Mouse (Mus musculus) intestine, embryonic 14.5 days (tissue): ENCODE results near the gene Larp1b. TPM values are rescaled to one million over a fixed set of nuclear protein-coding genes. Genes with fewer than 3 reads are reported as not detected.

Experiments
- ATAC-seq: fragments of 200-750 bp; cut with Nextera tagmentation; replicated peaks from 2 replicates; pipeline ENCODE4 v1.8.0; 2017; ENCODE audit warnings: low read depth, moderate number of reproducible peaks, moderate TSS enrichment, moderate library complexity; ENCODE audit not compliant: low FRiP score, low TSS enrichment
- DNase-seq: peaks from one replicate; pipeline ENCODE4 v3.0.0-alpha.2; 2018; ENCODE audit warnings: low spot score
- H3K27ac ChIP-seq: fragments of 300-500 bp; sonication (generic); 2 replicates; pipeline ENCODE4 v1.5.1; 2014; ENCODE audit warnings: low read depth, mild to moderate bottlenecking, control low read depth
- H3K27me3 ChIP-seq: fragments of 300-500 bp; sonication (generic); replicated peaks from 2 replicates; pipeline ENCODE4 v1.6.1; 2014; ENCODE audit warnings: low read length, control low read depth; ENCODE audit not compliant: control insufficient read depth, insufficient read depth
- H3K36me3 ChIP-seq: fragments of 300-500 bp; sonication (generic); 2 replicates; pipeline ENCODE4 v1.6.1; 2014; ENCODE audit warnings: low read length, control low read depth; ENCODE audit not compliant: control insufficient read depth, insufficient read depth
- H3K4me1 ChIP-seq: fragments of 300-500 bp; sonication (generic); replicated peaks from 2 replicates; pipeline ENCODE4 v1.6.1; 2014; ENCODE audit warnings: low read length, control low read depth, mixed read lengths; ENCODE audit not compliant: control insufficient read depth, insufficient read depth
- H3K4me2 ChIP-seq: fragments of 300-500 bp; sonication (generic); 2 replicates; pipeline ENCODE4 v1.6.1; 2014; ENCODE audit warnings: low read length
- H3K4me3 ChIP-seq: fragments of 300-500 bp; sonication (generic); 2 replicates; pipeline ENCODE4 v1.5.1; 2014; ENCODE audit warnings: low read depth, low read length, control low read depth, mixed read lengths
- H3K9ac ChIP-seq: fragments of 300-500 bp; sonication (generic); 2 replicates; pipeline ENCODE4 v1.6.1; 2014; ENCODE audit warnings: mild to moderate bottlenecking, low read length
- H3K9me3 ChIP-seq: fragments of 300-500 bp; sonication (generic); 2 replicates; pipeline ENCODE4 v1.6.1; 2016; ENCODE audit warnings: low read length, control low read depth; ENCODE audit not compliant: control insufficient read depth
- WGBS: fragments of 180-500 bp; shearing (Covaris S2); extraction: QIAGEN DNeasy Blood & Tissue Kit; methylation state at CpG from one replicate; pipeline ENCODE4 v1.1.7; 2014; 5-methylcytosine and 5-hydroxymethylcytosine counted together
- polyA plus RNA-seq: library from polyadenylated mRNA; unstranded; fragments of >200 nt; fragmentation: Nextera tagmentation; extraction: Ambion mirVana; gene quantifications from 2 replicates; pipeline ENCODE4 v1.2.1, GENCODE M21; 2014

The Larp1b gene
- polyA plus RNA-seq, 1 experiment from 2014 or later = 6.2 TPM

- ATAC-seq = no peak
- Histone ChIP-seq H3K4me1 (no peaks in the 10 kb centered on the region), H3K9ac (no peak overlapping the region), H3K4me3 (no peak overlapping the region), H3K27ac (no peak overlapping the region), H3K9me3 (no peaks in the 10 kb centered on the region), H3K27me3 (no peaks in the 10 kb centered on the region), H3K36me3 (no peaks in the 10 kb centered on the region), H3K4me2 (no peak overlapping the region)
- WGBS = 76% methylated on average over 12 of the region's 12 CpGs
- DNase-seq = no peak
These were observed 81.9 kb downstream of the Larp1b start for GRCm38 (mm10) chr3:41031286-41032210.

DNA sequence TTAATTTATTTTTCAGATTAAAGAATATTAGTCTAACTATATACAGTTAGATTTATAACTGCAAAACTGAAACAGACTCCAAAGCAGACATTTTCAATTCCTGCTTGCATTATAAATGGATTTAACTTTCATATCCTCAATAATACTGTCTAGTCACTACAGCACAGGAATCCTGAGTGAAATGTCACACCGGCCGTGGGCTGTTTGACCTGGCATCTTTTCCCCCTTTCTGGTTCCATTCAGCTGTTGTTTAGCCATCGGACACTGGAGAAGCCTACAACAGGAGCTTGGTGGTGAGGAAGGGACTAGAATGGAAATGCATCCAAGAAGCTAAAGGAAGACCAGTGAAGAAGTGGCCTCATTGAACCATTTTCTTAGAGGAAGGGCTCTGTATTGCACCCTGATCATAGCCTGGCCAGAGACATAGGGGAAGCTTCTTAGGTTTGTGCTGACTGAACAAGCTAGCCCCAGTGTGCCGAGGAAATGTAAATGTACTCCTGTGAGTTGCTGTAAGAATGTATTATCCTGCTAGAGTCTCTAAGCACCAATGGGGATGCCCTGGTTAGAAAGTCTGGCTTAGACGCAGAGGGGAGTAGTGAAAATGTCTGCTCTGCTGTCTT lies 88.8 kb downstream of the Larp1b start:
- H3K4me2 ChIP-seq = no peak overlapping the region
- H3K4me3 ChIP-seq = no peak overlapping the region
- no peak overlapping the region for H3K27ac ChIP-seq
- H3K9me3 ChIP-seq = no peaks in the 10 kb centered on the region
- H3K27me3 ChIP-seq = no peaks in the 10 kb centered on the region
- no peak overlapping the region for H3K9ac ChIP-seq
- ATAC-seq = no peak
- no peak for DNase-seq
- 63% methylated on average over 5 of the region's 5 CpGs for WGBS
- H3K4me1 ChIP-seq = no peaks in the 10 kb centered on the region
- no peaks in the 10 kb centered on the region for H3K36me3 ChIP-seq

GRCm38 (mm10) chr3:41041241-41041640 lies 91.6 kb downstream of the Larp1b start:
- Histone ChIP-seq H3K36me3 (no peaks in the 10 kb centered on the region), H3K4me2 (no peak overlapping the region), H3K27ac (no peak overlapping the region), H3K9ac (no peak overlapping the region), H3K9me3 (no peaks in the 10 kb centered on the region), H3K27me3 (no peaks in the 10 kb centered on the region), H3K4me3 (no peak overlapping the region), H3K4me1 (no peaks in the 10 kb centered on the region)
- no peak for DNase-seq
- 66% methylated on average over 5 of the region's 5 CpGs for WGBS
- no peak for ATAC-seq

DNA sequence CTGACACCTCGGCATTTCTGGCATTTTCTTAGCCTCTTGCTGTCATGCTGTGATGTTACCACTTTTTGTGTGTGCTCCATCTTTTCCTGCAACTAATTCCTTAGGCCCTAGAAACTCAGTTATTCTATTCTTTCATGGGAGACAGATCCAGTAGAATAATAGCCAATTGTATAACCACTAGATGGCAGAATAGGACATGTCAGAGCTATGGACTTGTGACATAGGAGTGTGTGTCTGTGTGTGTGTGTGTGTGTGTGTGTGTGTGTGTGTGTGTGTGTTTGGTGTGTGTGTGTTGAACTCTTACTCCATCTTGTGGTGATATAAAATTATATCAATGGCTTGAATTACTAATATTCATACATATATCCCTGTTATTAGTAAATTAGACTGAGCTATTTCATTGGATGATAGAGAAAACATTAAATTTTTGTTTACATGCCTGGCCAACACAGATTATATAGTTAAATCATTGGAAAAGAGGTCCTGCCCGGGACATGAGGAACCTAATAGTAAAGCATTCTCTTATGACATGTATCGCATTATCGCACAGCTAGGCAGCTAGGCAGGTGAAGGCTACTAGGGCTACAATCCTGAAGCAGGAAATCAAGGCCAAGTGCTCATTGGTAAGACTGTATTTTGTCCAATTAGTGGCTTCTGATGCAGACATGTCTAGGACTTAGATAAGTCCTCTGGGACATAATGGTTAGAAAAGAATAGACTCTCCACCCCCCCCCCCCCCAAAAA lies 92.7 kb downstream of the Larp1b start:
- ATAC-seq = no peak

DNA sequence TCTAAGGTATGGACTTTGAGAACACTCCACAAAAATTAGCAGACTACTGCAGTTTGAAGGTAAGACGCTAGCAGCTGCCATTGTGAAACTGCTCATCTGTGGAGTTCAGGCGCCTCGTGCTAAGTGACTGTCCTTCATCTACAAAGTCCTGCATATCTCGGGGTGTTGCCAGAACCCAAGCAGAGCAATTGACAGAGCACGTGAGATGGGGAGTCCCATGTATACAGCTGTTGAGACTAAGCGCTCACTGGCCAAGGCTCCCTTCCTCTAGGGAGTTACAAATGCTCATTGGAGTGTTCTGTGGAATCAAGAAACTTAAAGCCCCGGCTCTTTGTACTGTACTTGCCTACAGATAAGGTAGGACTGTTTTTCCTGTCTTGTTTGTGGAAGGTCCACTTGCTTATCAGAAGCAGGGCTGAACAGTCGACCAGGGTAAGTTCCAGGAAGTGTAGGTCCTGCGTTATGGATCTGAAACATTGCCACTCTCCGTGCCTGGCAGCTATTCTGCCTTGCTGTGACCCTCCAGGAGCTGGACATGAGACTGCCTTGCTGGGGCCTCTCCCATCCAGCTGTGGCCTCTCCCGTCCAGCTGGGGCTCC lies 94.2 kb downstream of the Larp1b start:
- H3K27me3 ChIP-seq = no peaks in the 10 kb centered on the region
- no peak overlapping the region for H3K4me3 ChIP-seq
- no peaks in the 10 kb centered on the region for H3K4me1 ChIP-seq
- H3K9ac ChIP-seq = no peak overlapping the region
- no peak overlapping the region for H3K4me2 ChIP-seq
- H3K9me3 ChIP-seq = no peaks in the 10 kb centered on the region
- ATAC-seq (no peak), DNase-seq (no peak)
- H3K27ac ChIP-seq = no peak overlapping the region
- WGBS = 63% methylated on average over 11 of the region's 11 CpGs
- H3K36me3 ChIP-seq = no peaks in the 10 kb centered on the region

More for the DNA sequence above, 92.7 kb downstream of the Larp1b start:
- Histone ChIP-seq H3K4me1 (no peaks in the 10 kb centered on the region), H3K4me3 (no peak overlapping the region), H3K4me2 (no peak overlapping the region), H3K27me3 (no peaks in the 10 kb centered on the region), H3K27ac (no peak overlapping the region), H3K9ac (no peak overlapping the region), H3K36me3 (no peaks in the 10 kb centered on the region), H3K9me3 (no peaks in the 10 kb centered on the region)
- DNase-seq = no peak
- 85% methylated on average over 4 of the region's 4 CpGs for WGBS

- no peak overlapping the region for H3K27ac ChIP-seq
- no peaks in the 10 kb centered on the region for H3K36me3 ChIP-seq
- H3K4me3 ChIP-seq = no peak overlapping the region
- no peaks in the 10 kb centered on the region for H3K27me3 ChIP-seq
- no peak overlapping the region for H3K9ac ChIP-seq
- no peaks in the 10 kb centered on the region for H3K4me1 ChIP-seq
- WGBS = 91% methylated on average over 6 of the region's 6 CpGs
- no peak for ATAC-seq
- no peak for DNase-seq
- H3K4me2 ChIP-seq = no peak overlapping the region
- no peaks in the 10 kb centered on the region for H3K9me3 ChIP-seq
These were observed 98.2 kb downstream of the Larp1b start for GRCm38 (mm10) chr3:41047838-41048237.

DNA sequence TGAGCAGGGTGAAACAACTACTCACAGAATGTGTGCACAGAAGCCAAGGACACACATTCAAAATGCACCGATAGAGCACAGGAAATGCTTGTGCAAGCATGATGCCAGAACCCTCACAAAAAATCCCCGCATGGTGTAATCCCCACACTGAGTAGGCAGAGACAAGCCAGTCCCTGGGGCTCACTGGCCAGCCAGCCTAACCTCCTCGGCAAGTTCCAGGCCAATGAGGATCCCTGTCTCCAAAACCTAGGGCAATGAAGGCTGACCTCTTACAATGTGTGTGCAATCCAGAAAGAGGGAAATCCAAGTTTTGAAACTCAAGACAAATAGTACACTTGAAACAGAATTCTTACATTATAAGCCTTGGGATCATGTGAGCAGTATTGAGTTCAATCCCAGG lies 103.7 kb downstream of the Larp1b start:
- no peaks in the 10 kb centered on the region for H3K4me1 ChIP-seq
- no peaks in the 10 kb centered on the region for H3K27me3 ChIP-seq
- no peak overlapping the region for H3K9ac ChIP-seq
- no peak overlapping the region for H3K4me2 ChIP-seq
- DNase-seq = no peak
- ATAC-seq = no peak
- H3K9me3 ChIP-seq = no peaks in the 10 kb centered on the region
- no peaks in the 10 kb centered on the region for H3K36me3 ChIP-seq
- H3K4me3 ChIP-seq = no peak overlapping the region
- 89% methylated on average over 3 of the region's 3 CpGs for WGBS
- H3K27ac ChIP-seq = no peak overlapping the region

DNA sequence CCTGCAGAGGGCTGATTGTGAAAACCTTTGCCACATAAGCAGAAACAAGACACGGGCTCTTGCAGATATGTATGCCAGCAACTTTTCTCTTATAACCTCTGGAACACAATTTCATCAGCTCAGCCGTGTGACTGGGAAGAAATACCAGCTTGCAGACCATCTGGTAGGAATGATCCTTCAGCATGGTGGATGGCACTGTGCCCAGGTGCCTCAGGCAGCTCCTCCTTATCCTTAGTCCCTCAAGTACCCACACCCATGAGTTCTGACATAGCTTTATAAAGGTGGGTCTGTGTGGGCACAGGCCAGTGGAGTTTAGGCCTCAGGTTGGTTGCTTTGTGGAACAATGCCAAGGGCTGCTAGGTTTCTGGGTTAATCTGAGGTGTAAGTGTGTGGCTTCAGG lies 108.8 kb downstream of the Larp1b start:
- WGBS = 85% methylated on average over 2 of the region's 2 CpGs
- Histone ChIP-seq H3K27ac (no peak overlapping the region), H3K9me3 (no peaks in the 10 kb centered on the region), H3K4me2 (no peak overlapping the region), H3K9ac (no peak overlapping the region), H3K27me3 (no peaks in the 10 kb centered on the region), H3K4me3 (no peak overlapping the region), H3K36me3 (peaks cover under 1% of the 10 kb centered on the region; the same call in 1 of the 2 replicates), H3K4me1 (no peaks in the 10 kb centered on the region)
- no peak for DNase-seq
- ATAC-seq = no peak
